Mouse (Mus musculus): Measurements from ENCODE around the gene Calm5. TPM values are rescaled to one million over a fixed set of nuclear protein-coding genes. Genes with fewer than 3 reads are reported as not detected.
"Not testable (repeated sequence)": the region's sequence is repeated elsewhere in the genome, so short reads cannot be mapped to it uniquely, and the experiment has no call there.

Calm5 gene
- polyA plus RNA-seq, 1 experiment from 2014 or later, result not detected

DNA sequence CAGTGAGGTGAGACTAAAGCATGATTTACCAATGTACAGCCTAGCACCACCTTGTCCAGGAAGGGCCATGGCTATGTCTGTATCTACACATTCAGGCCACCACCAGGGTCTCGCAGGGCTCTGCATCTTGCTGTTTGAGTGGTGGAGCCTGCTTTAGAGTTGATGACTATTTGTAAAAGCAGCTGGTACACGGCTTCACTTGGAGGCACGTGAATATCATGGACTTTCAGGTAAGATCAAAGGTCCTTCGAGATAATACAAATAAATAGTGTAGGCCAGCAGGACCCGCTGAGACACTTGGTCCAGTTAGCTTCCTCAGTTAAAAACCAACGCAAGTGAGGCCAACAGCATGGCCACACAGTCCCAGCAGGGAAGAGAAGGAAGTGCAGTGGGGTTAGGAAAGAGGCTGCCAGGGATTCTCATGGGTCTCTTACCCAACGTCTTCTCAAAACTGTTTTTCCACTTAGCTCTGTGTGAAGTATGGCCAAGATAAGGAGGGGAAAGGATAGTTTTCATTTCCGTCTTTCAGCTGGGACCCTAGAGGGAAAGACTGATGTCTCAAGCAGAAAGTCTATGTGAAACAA, 41.5 kb downstream of the Calm5 start:
- H3K9ac ChIP-seq (replicated peaks), result no peak overlapping the region
- no peak overlapping the region for H3K4me2 ChIP-seq (replicated peaks)
- H3K4me1 ChIP-seq, result no peaks in the 10 kb centered on the region
- 87% methylated on average over 8 of the region's 8 CpGs for WGBS
- no peak for ATAC-seq (ENCODE audit: low FRiP score, low read depth)
- H3K27me3 ChIP-seq, result no peaks in the 10 kb centered on the region
- H3K9me3 ChIP-seq, result no peaks in the 10 kb centered on the region
- no peak overlapping the region for H3K4me3 ChIP-seq
- no peak overlapping the region for H3K27ac ChIP-seq (replicated peaks)
- peaks cover 5% of the 10 kb centered on the region; the same call in 1 of the 2 replicates for H3K36me3 ChIP-seq

DNA sequence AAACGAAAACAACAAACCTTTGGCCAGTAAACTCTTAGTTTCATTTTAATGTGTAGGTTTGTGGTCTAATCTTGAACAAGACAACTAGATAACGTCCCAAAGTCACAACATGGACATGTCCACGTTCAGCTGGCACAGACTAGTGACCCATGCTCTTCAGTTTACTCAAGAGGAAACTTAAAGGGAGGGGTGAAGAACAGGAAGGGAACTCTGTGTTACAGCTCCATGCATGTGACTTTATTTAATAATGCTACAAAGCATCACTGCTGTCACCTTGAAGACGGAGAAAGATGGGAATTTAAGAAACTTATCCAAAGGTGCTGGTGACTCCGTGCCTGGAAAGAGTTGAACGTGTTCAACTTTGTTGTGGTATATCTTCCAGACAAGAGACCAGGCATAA, 42.1 kb downstream of the Calm5 start:
- no peak for ATAC-seq (ENCODE audit: low FRiP score, low read depth)
- no peaks in the 10 kb centered on the region for H3K4me1 ChIP-seq
- no peaks in the 10 kb centered on the region for H3K9me3 ChIP-seq
- H3K36me3 ChIP-seq, result peaks cover 5% of the 10 kb centered on the region; the same call in 1 of the 2 replicates
- H3K4me3 ChIP-seq, result no peak overlapping the region
- H3K4me2 ChIP-seq (replicated peaks), result no peak overlapping the region
- no peak overlapping the region for H3K27ac ChIP-seq (replicated peaks)
- 93% methylated on average over 6 of the region's 6 CpGs for WGBS
- H3K27me3 ChIP-seq, result no peaks in the 10 kb centered on the region
- H3K9ac ChIP-seq (replicated peaks), result no peak overlapping the region

DNA sequence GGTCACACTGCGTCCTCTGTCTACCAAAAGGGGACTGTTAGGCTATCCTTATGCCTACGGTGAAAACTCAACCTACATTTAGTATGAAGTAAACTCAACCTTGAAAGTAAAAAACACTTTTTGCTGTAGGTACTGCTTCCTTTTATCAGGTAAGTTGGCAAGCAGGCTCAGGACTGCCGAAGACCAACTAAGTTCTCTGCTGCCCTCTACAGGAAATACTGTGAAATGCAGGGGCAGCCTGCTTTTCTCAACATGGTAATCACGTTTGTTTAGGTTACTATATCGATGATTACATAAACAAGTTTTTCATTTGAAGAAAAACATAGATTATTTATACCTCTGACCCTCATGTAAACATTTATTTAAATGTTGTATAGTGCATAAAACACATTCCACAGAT, 42.9 kb downstream of the Calm5 start:
- no peaks in the 10 kb centered on the region for H3K27me3 ChIP-seq
- no peak for ATAC-seq (ENCODE audit: low FRiP score, low read depth)

DNA sequence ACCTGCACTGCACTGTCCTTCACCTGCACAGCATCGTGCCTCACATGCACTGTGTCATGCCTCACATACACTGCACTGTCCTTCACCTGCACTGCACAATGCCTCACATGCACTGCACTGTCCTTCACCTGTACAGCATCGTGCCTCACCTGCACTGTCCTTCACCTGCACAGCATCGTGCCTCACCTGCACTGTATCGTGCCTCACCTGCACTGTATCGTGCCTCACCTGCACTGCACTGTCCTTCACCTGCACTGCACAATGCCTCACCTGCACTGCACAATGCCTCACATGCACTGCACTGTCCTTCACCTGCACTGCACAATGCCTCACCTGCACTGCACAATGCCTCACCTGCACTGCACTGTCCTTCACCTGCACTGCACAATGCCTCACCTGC, 44.2 kb downstream of the Calm5 start:
- H3K4me3 ChIP-seq; H3K27ac ChIP-seq (replicated peaks); H3K27me3 ChIP-seq; H3K9ac ChIP-seq (replicated peaks); H3K9me3 ChIP-seq; ATAC-seq (ENCODE audit: low FRiP score, low read depth); H3K36me3 ChIP-seq; H3K4me2 ChIP-seq (replicated peaks); H3K4me1 ChIP-seq: not testable (repeated sequence)
- WGBS, result 92% methylated on average over 5 of the region's 5 CpGs

More for the DNA sequence above, 42.9 kb downstream of the Calm5 start:
- no peak overlapping the region for H3K4me3 ChIP-seq
- H3K4me2 ChIP-seq (replicated peaks), result no peak overlapping the region
- H3K4me1 ChIP-seq, result no peaks in the 10 kb centered on the region
- no peaks in the 10 kb centered on the region for H3K9me3 ChIP-seq
- no peak overlapping the region for H3K27ac ChIP-seq (replicated peaks)
- WGBS, result 43% methylated on average over 5 of the region's 5 CpGs
- H3K9ac ChIP-seq (replicated peaks), result no peak overlapping the region
- H3K36me3 ChIP-seq, result peaks cover 5% of the 10 kb centered on the region; the same call in 1 of the 2 replicates

DNA sequence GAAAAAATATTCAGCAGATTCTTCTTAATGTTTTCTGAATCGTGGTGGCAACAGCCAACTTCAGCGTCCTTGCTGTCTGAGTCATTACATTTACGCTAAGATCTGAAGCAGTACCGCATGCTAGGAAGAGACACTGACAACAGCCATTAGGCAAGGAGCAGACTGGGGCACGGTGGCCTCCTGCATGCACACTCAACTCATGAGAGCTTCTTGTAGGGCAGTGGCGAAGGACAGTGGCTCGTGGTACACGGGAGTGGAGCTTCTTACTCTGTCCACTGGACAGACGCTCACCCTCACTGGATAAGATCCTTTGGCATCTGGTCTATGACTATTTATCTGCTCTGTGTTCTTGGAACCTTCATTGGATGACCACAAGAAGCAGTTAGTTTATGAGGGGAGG, 45.3 kb downstream of the Calm5 start:
- H3K36me3 ChIP-seq, result peaks cover 5% of the 10 kb centered on the region; the same call in 1 of the 2 replicates
- 92% methylated on average over 9 of the region's 9 CpGs for WGBS
- no peak overlapping the region for H3K4me3 ChIP-seq
- H3K4me2 ChIP-seq (replicated peaks), result no peak overlapping the region
- no peaks in the 10 kb centered on the region for H3K27me3 ChIP-seq
- H3K9ac ChIP-seq (replicated peaks), result no peak overlapping the region
- H3K27ac ChIP-seq (replicated peaks), result no peak overlapping the region
- H3K4me1 ChIP-seq, result no peaks in the 10 kb centered on the region
- H3K9me3 ChIP-seq, result no peaks in the 10 kb centered on the region
- ATAC-seq (ENCODE audit: low FRiP score, low read depth), result no peak

Other genes starting within 250 kb of the Calm5 start
- gene Fam208b, start 243.1 kb upstream of the Calm5 start, polyA plus RNA-seq (2016; fragmentation: Nextera tagmentation; extraction: Ambion mirVana), result 27.2 and 28.8 TPM in 2 replicates
- 13.2 and 13.3 TPM in 2 replicates for gene Asb13, start 220.1 kb upstream of the Calm5 start, polyA plus RNA-seq (2016; fragmentation: Nextera tagmentation; extraction: Ambion mirVana)
- not detected in 2 replicates for gene Calml3, start 49.9 kb upstream of the Calm5 start, polyA plus RNA-seq (2016; fragmentation: Nextera tagmentation; extraction: Ambion mirVana)
- not detected in 2 replicates for gene Calm4, start 16.4 kb upstream of the Calm5 start, polyA plus RNA-seq (2016; fragmentation: Nextera tagmentation; extraction: Ambion mirVana)
- 31.4 and 32.9 TPM in 2 replicates for gene Net1, start 64.0 kb downstream of the Calm5 start, polyA plus RNA-seq (2016; fragmentation: Nextera tagmentation; extraction: Ambion mirVana)
- gene Tubal3, start 64.1 kb downstream of the Calm5 start, polyA plus RNA-seq (2016; fragmentation: Nextera tagmentation; extraction: Ambion mirVana), result not detected in 2 replicates
- gene Ucn3, start 91.2 kb downstream of the Calm5 start, polyA plus RNA-seq (2016; fragmentation: Nextera tagmentation; extraction: Ambion mirVana), result not detected in 2 replicates
- 0.14 and 0.38 TPM in 2 replicates for gene Akr1c14, start 194.8 kb downstream of the Calm5 start, polyA plus RNA-seq (2016; fragmentation: Nextera tagmentation; extraction: Ambion mirVana)